Comparison of ENCODE assay signal across 8 mouse cellular contexts in genomic region chr7:141562852-141563427, GRCm38 (mm10). TPM values are rescaled to one million over a fixed set of nuclear protein-coding genes. Genes with fewer than 3 reads are reported as not detected.
DNase-seq lines count a peak whose midpoint lies in the region; ATAC-seq and TF ChIP-seq lines count a peak whose summit lies in the region.

No protein-coding gene starts in this region.

- no peak; the same call in 1 of the 2 replicates for ATAC-seq in embryonic facial prominence, embryonic 12.5 days (ENCODE audit: insufficient number of reproducible peaks, insufficient read depth, low FRiP score, low TSS enrichment)
- peak; percentile 28 for ATAC-seq in limb, embryonic 15.5 days (ENCODE audit: insufficient number of reproducible peaks, low FRiP score, low TSS enrichment, low read depth)

- peak overlapping the region; percentile 65 for H3K4me2 ChIP-seq in embryonic facial prominence, embryonic 12.5 days (replicated peaks)
- H3K4me2 ChIP-seq in limb, embryonic 15.5 days: peak overlapping the region; percentile 88

- no peaks in the 10 kb centered on the region for H3K27me3 ChIP-seq in embryonic facial prominence, embryonic 12.5 days
- H3K27me3 ChIP-seq in kidney, adult 2 months (replicated peaks; ENCODE audit: control insufficient read depth, insufficient read depth, low read length): no peaks in the 10 kb centered on the region
- H3K27me3 ChIP-seq in limb, embryonic 15.5 days: no peaks in the 10 kb centered on the region

- no peaks in the 10 kb centered on the region for H3K36me3 ChIP-seq in embryonic facial prominence, embryonic 12.5 days
- no peaks in the 10 kb centered on the region for H3K36me3 ChIP-seq in kidney, adult 2 months (ENCODE audit: control insufficient read depth, insufficient read depth, low read length)
- H3K36me3 ChIP-seq in limb, embryonic 15.5 days: 0 out of 2 replicates have a peak, but pooled peaks cover 5% of the 10 kb centered on the region

- no peak for TF ChIP-seq CTCF in kidney, adult 2 months (conservative IDR thresholded peaks at IDR 0.05; ENCODE audit: insufficient read depth, insufficient read length, low read depth, low read length)

- H3K9me3 ChIP-seq in embryonic facial prominence, embryonic 12.5 days: no peaks in the 10 kb centered on the region
- no peaks in the 10 kb centered on the region for H3K9me3 ChIP-seq in limb, embryonic 15.5 days

- DNase-seq in B cell, adult 2 months: peak; percentile 26 to 35
- peak; percentile 41 for DNase-seq in adrenal gland, adult 8-10 months
- DNase-seq in heart, adult 8-10 months (ENCODE audit: low spot score): peak; percentile 76
- DNase-seq in kidney, adult 2 months: peak; percentile 87
- peak; percentile 54 for DNase-seq in neural tube, embryonic 10.5 days (ENCODE audit: extremely low spot score, low spot score)
- DNase-seq in thymus, adult 18-20 months: peak; percentile 32 to 47

- TF ChIP-seq POLR2A in kidney, adult 2 months (IDR thresholded peaks at IDR 0.05; ENCODE audit: low read depth, low read length): no peak

- H3K27ac ChIP-seq in embryonic facial prominence, embryonic 12.5 days: peak overlapping the region; percentile 90; the same call in 1 of the 2 replicates
- H3K27ac ChIP-seq in kidney, adult 2 months (ENCODE audit: insufficient read depth, low read depth, low read length): peak overlapping the region; percentile 62
- peak overlapping the region; percentile 90 for H3K27ac ChIP-seq in limb, embryonic 15.5 days

- peak overlapping the region; percentile 93 for H3K4me3 ChIP-seq in embryonic facial prominence, embryonic 12.5 days
- H3K4me3 ChIP-seq in kidney, adult 2 months (ENCODE audit: insufficient read depth, low read depth, low read length): peak overlapping the region; percentile 77
- H3K4me3 ChIP-seq in limb, embryonic 15.5 days: peak overlapping the region; percentile 97

- peak overlapping the region; percentile 97 for H3K9ac ChIP-seq in embryonic facial prominence, embryonic 12.5 days
- H3K9ac ChIP-seq in limb, embryonic 15.5 days: peak overlapping the region; percentile 100

- 2% methylated on average over 21 of the region's 21 CpGs for WGBS in embryonic facial prominence, embryonic 12.5 days
- WGBS in kidney, adult 2 months: under 1% methylated on average over 21 of the region's 21 CpGs
- 1% methylated on average over 21 of the region's 21 CpGs for WGBS in limb, embryonic 15.5 days

- peaks cover 30% of the 10 kb centered on the region for H3K4me1 ChIP-seq in embryonic facial prominence, embryonic 12.5 days
- peaks cover 18% of the 10 kb centered on the region for H3K4me1 ChIP-seq in kidney, adult 2 months (ENCODE audit: control insufficient read depth, insufficient read depth, low read length)
- H3K4me1 ChIP-seq in limb, embryonic 15.5 days: peaks cover 35% of the 10 kb centered on the region

RNA-seq across cellular contexts. Expression of gene Ap2a2, which starts 1.0 kb away (rescaled TPM):
- 10 to 100 TPM; 54.9 to 79.7 (median 66.5) TPM for total RNA-seq in adrenal gland, adult 8-10 months (2022)
- 99.2 and 102 TPM in 2 replicates for polyA plus RNA-seq in embryonic facial prominence, embryonic 12.5 days (2016; fragmentation: Nextera tagmentation; extraction: Ambion mirVana)
- total RNA-seq in heart, adult 8-10 months (2022): 10 to 100 TPM; 55.2 to 65.5 (median 61.3) TPM
- 94.8 and 95.4 TPM in 2 replicates for polyA plus RNA-seq in kidney, adult 2 months (2012; rRNA removed)
- polyA plus RNA-seq in limb, embryonic 15.5 days (2015; fragmentation: Nextera tagmentation; extraction: Ambion mirVana): 84.6 and 86.3 TPM in 2 replicates

RNA-seq across cellular contexts. Expression of gene Chid1, which starts 23.3 kb away (rescaled TPM):
- 10 to 100 TPM; 57.5 to 69.9 (median 62.5) TPM for total RNA-seq in adrenal gland, adult 8-10 months (2022)
- 32.5 and 34.7 TPM in 2 replicates for polyA plus RNA-seq in embryonic facial prominence, embryonic 12.5 days (2016; fragmentation: Nextera tagmentation; extraction: Ambion mirVana)
- 10 to 100 TPM; 48.2 to 55.0 (median 50.3) TPM for total RNA-seq in heart, adult 8-10 months (2022)
- 34.4 and 35.6 TPM in 2 replicates for polyA plus RNA-seq in kidney, adult 2 months (2012; rRNA removed)
- polyA plus RNA-seq in limb, embryonic 15.5 days (2015; fragmentation: Nextera tagmentation; extraction: Ambion mirVana): 44.0 and 49.7 TPM in 2 replicates

Comparison
In these comparisons a context has a peak if more than half of its experiments do, and no peak if none do; other contexts are left out.
1. DNase-seq: peak in every context shown above with its lines; median percentile 87 in kidney, adult 2 months; 76 in heart, adult 8-10 months; 54 in neural tube, embryonic 10.5 days; 41 in adrenal gland, adult 8-10 months; 40 in thymus, adult 18-20 months; 30 in B cell, adult 2 months.